Mouse (Mus musculus) cortical plate, adult 2 months (tissue): ENCODE data around the gene Il12rb2. TPM values are rescaled to one million over a fixed set of nuclear protein-coding genes. Genes with fewer than 3 reads are reported as not detected.

Source experiments
- H3K27ac ChIP-seq: fragments of 200-500 bp; 2 replicates; pipeline ENCODE4 v1.5.1; 2012; ENCODE audit warnings: low read length, control low read depth, inconsistent platforms; ENCODE audit not compliant: insufficient read depth
- H3K4me1 ChIP-seq: fragments of 200-500 bp; 2 replicates; pipeline ENCODE4 v1.6.1; 2011; ENCODE audit warnings: low read length; ENCODE audit not compliant: control insufficient read depth, insufficient read depth
- H3K4me3 ChIP-seq: fragments of 200-500 bp; 2 replicates; pipeline ENCODE4 v1.5.1; 2011; ENCODE audit warnings: mild to moderate bottlenecking, low read length, control low read depth; ENCODE audit not compliant: insufficient read depth
- CTCF ChIP-seq: fragments of 200-500 bp; IDR thresholded peaks from 2 replicates; pipeline ENCODE4 v1.5.1; 2011; ENCODE audit warnings: mild to moderate bottlenecking, control low read depth, low read length; ENCODE audit not compliant: insufficient read depth; ENCODE audit errors: extremely low read depth
- POLR2A ChIP-seq: fragments of 200-500 bp; IDR thresholded peaks from 2 replicates; pipeline ENCODE4 v1.6.1; 2011; ENCODE audit warnings: mild to moderate bottlenecking, low read length, control low read depth; ENCODE audit not compliant: insufficient read depth; ENCODE audit errors: extremely low read depth
- polyA plus RNA-seq: library from polyadenylated mRNA; depleted of rRNA; stranded (reverse); fragments of >200 nt; gene quantifications from 2 replicates; pipeline ENCODE4 v1.2.3, GENCODE M21; 2012; rRNA removed

Gene Il12rb2
- polyA plus RNA-seq, 1 experiment, result 0.23 TPM

- TF ChIP-seq CTCF, result no peak
- no peak for TF ChIP-seq POLR2A
- Histone ChIP-seq H3K4me1 (no peaks in the 10 kb centered on the region), H3K4me3 (peak overlapping the region; percentile 70), H3K27ac (peak overlapping the region; percentile 8; the same call in 1 of the 2 replicates)
Observed at GRCm38 (mm10) chr6:67267408-67268244, 108.4 kb downstream of the Il12rb2 start.

DNA sequence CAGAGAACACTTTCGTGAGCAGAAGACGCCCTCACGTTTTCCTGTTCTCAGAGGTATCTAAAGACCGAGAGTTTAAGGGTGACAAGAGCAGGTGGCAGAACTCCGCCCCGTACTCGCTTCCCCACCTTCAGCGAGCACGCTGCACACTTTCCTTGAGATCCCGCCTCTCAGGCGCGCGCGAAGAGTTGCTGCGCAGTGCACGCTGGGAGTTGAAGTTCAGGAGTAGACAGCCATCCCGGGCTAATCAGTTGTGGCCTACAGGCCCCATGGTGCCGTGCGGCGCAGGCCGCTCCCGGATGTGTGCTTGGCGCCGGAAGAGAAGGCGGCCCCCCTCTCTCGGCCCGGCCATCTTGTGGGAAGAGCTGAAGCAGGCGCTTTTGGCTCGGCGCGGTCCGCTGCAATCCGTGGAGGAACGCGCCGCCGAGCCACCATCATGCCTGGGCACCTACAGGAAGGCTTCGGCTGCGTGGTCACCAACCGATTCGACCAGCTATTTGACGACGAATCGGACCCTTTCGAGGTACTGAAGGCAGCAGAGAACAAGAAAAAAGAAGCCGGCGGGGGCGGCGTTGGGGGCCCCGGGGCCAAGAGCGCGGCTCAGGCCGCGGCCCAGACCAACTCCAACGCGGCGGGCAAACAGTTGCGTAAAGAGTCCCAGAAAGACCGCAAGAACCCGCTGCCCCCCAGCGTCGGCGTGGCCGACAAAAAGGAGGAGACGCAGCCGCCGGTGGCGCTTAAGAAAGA, 109.2 kb downstream of the Il12rb2 start:
- TF ChIP-seq CTCF (no peak), POLR2A (peak; percentile 57; the same call in 1 of the 2 replicates)
- Histone ChIP-seq H3K4me1 (no peaks in the 10 kb centered on the region), H3K27ac (peak overlapping the region; percentile 8; the same call in 1 of the 2 replicates), H3K4me3 (peak overlapping the region; percentile 70)

- Histone ChIP-seq H3K4me3 (peak overlapping the region; percentile 70), H3K27ac (no peak overlapping the region), H3K4me1 (no peaks in the 10 kb centered on the region)
- TF ChIP-seq POLR2A (no peak), CTCF (no peak)
Observed at GRCm38 (mm10) chr6:67266159-67266657, 109.8 kb downstream of the Il12rb2 start.

DNA sequence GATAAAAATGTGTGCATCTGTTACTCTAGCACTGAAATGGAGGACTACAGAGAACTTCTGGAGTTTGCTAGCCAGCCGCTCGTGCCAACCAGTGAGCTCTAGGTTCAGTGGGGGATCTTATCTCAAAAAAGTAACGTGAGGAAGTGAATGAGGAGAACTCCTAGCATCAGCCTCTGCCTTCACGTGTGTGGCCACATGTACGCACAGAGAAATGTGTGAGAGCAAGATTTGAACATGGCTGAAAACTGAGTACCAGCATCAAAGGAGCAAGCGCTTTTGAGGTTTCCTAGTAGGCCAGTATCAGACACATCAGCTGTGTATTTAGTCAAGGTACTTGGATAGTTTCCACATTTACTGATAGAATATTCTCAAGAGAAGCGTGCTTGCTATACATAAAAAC, 111.1 kb downstream of the Il12rb2 start:
- TF ChIP-seq POLR2A (no peak), CTCF (no peak)
- H3K27ac ChIP-seq, result no peak overlapping the region

DNA sequence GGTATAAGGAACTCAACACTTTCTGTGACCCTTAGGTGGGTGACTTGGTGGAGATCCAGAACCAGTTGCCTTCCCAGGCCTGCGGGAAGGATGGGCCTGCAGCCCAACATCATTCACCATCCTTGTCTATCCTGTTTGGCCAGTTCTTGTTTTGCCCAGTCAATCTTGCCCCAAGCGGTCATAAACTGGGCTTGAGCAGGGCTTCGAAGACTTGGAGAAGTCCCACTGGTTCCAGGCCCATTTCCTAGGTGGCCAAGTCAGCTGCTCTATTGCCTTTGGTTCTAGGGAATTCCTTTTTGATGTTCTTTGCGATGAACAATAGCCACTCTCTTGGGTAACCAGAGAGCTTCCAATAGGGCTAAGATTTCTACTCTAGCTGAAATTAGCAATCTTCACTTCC, 124.9 kb downstream of the Il12rb2 start:
- TF ChIP-seq POLR2A (no peak), CTCF (no peak)
- Histone ChIP-seq H3K4me1 (no peaks in the 10 kb centered on the region), H3K4me3 (no peak overlapping the region), H3K27ac (no peak overlapping the region)

More for the DNA sequence above, 111.1 kb downstream of the Il12rb2 start:
- no peaks in the 10 kb centered on the region for H3K4me1 ChIP-seq
- no peak overlapping the region for H3K4me3 ChIP-seq

DNA sequence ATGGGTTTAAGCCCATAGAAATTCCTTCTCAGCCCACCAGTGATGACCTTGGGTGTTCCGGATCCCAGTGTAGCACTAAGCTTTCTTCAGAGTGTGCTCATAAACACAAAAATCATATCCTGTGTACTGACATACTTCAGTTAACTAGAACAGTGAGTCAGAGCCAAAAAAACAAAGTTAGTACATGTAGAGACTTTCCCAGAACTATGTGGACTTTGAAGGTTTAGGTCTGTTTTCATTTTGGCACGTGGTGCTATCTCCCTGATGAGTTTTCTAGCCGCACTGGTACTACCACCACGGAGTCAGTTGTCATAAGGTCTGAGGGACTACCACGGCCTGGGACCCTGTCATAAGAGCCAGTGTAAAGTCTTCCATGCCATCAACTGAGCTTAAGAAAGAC, 131.5 kb downstream of the Il12rb2 start:
- Histone ChIP-seq H3K27ac (no peak overlapping the region), H3K4me1 (no peaks in the 10 kb centered on the region; the same call in 1 of the 2 replicates), H3K4me3 (no peak overlapping the region)
- TF ChIP-seq POLR2A, result no peak
- TF ChIP-seq CTCF, result no peak

DNA sequence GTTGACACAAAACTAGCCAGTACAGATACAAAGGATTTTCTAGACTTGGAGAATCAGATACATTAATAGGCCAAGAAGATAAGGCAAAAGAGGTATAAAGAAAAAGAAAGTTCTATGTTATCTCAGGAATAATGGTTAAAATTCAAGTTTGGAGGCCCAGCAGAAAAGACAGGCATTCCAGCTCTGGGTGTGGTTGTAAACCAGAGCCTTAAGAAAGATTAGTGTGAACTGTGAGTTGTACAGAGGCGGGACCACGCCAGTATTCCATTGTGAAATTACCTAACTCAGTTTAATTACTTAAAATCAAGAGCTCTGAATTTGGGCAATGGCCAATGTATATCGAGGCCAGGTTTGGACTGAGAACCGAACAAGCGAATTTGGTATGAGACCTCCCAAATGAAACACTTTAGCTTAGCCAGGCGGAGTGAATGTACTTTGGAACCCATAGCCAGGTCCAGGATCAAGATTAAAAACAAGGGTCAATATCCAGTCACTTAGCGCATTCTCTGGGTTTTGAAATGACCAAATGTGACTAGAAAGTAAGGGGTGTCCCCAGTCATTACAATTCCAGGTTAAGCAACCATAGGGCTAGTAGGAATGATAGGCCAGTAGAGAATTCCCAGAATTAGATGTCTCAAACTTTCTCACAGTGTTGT, 132.1 kb downstream of the Il12rb2 start:
- H3K4me1 ChIP-seq, result no peaks in the 10 kb centered on the region; the same call in 1 of the 2 replicates
- TF ChIP-seq CTCF (no peak), POLR2A (no peak)
- H3K4me3 ChIP-seq, result no peak overlapping the region
- H3K27ac ChIP-seq, result no peak overlapping the region

Other genes with a start within 250 kb of the Il12rb2 start
- 179 and 201 TPM in 2 replicates for gene Serbp1, start 138.0 kb downstream of the Il12rb2 start, polyA plus RNA-seq
- gene Il23r, start 115.7 kb upstream of the Il12rb2 start, polyA plus RNA-seq, result not detected in 2 replicates
- gene Tacstd2, start 159.6 kb upstream of the Il12rb2 start, polyA plus RNA-seq, result 0.10 and 0.19 TPM in 2 replicates